Mouse (Mus musculus) naive thymus-derived CD4-positive, alpha-beta T cell, adult 2 months (primary cell): ENCODE results near the gene Cpox.
A peak's percentile ranks its signal among the peaks of the same experiment; 100 is the strongest.

Source experiments
- DNase-seq: peaks from one replicate; pipeline ENCODE4 v3.0.0-alpha.2; 2011; ENCODE audit warnings: low read depth

Gene Cpox

GRCm38 (mm10) chr16:58751314-58751713, 81.2 kb downstream of the Cpox start:
- DNase-seq: peak; percentile 22

DNA sequence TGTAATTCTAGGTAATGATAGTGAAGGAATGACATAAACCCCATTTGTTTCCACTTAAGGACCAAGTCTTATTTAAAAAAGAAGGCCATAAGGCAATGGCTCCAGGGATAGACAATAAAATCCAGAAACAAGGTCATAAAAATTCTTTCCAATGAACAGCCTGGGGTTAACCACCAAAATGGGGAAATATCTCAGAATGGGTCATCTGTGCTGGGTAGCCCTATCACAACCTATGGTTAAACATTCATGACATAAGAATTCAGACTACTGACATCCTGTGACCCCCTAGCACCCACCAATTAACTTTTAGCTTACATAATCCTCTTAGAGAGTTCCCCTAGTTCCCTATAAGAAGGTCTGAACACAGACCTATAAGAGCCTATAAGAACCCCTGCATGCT, 86.1 kb downstream of the Cpox start:
- DNase-seq: no peak

GRCm38 (mm10) chr16:58763076-58763475, 93.0 kb downstream of the Cpox start, which contains the start of gene Olfr172:
Gene Olfr172 (minus strand): TSS chr16:58763176.
- DNase-seq: no peak
